Mouse (Mus musculus): Measurements from ENCODE around the gene Cmss1. TPM values are rescaled to one million over a fixed set of nuclear protein-coding genes. Genes with fewer than 3 reads are reported as not detected.

Gene Cmss1
- total RNA-seq, 2 experiments from 2014 or later = 20.1 to 22.0 TPM

GRCm38 (mm10) chr16:57433173-57433572 is 173.5 kb downstream of the Cmss1 start:
- no peak for DNase-seq (ENCODE audit: extremely low spot score in 1 of 2, low spot score in 2 of 2)
- H3K4me3 ChIP-seq = no peak overlapping the region
- H3K27ac ChIP-seq = no peak overlapping the region
- TF ChIP-seq CTCF (IDR thresholded peaks at IDR 0.05) = no peak
- intact Hi-C loops (cut with DNase I) = no loop called here

GRCm38 (mm10) chr16:57431294-57431693 is 175.4 kb downstream of the Cmss1 start:
- no peak overlapping the region for H3K4me3 ChIP-seq
- H3K27ac ChIP-seq = no peak overlapping the region
- no peak for TF ChIP-seq CTCF (IDR thresholded peaks at IDR 0.05)
- no peak for DNase-seq (ENCODE audit: extremely low spot score in 1 of 2, low spot score in 2 of 2)
- intact Hi-C loops (cut with DNase I) = no loop called here

GRCm38 (mm10) chr16:57428977-57429376 is 177.7 kb downstream of the Cmss1 start:
- intact Hi-C loops (cut with DNase I) = no loop called here
- no peak for DNase-seq (ENCODE audit: extremely low spot score in 1 of 2, low spot score in 2 of 2)
- no peak overlapping the region for H3K27ac ChIP-seq
- H3K4me3 ChIP-seq = no peak overlapping the region
- TF ChIP-seq CTCF (IDR thresholded peaks at IDR 0.05) = no peak

- H3K4me3 ChIP-seq = no peak overlapping the region
- TF ChIP-seq CTCF (IDR thresholded peaks at IDR 0.05) = no peak
- DNase-seq (ENCODE audit: extremely low spot score in 1 of 2, low spot score in 2 of 2) = no peak
- H3K27ac ChIP-seq = no peak overlapping the region
- intact Hi-C loops (cut with DNase I) = no loop called here
Observed at GRCm38 (mm10) chr16:57427516-57428285, 179.0 kb downstream of the Cmss1 start.

DNA sequence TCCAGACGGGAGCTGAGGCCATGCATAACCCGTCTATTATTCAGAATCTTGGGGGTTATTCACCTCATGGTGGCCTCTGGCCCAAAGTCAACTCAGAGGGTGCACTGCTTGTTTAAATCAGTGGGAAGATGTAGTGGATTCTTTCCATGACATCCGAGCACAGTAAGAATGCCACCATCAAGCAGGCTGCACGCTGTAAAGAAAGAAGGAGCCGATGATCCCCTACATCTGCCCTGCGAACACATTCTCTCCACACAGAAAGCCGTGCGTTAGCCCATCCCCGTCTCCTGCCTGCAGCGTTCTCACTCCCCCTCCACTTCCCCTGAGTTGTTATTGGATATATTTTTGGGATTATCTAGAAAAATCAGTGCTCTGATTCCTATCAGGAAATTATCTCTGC is 180.0 kb downstream of the Cmss1 start:
- intact Hi-C loops (cut with DNase I) = no loop called here
- H3K4me3 ChIP-seq = no peak overlapping the region
- no peak for DNase-seq (ENCODE audit: extremely low spot score in 1 of 2, low spot score in 2 of 2)
- H3K27ac ChIP-seq = no peak overlapping the region
- TF ChIP-seq CTCF (IDR thresholded peaks at IDR 0.05) = no peak

GRCm38 (mm10) chr16:57423001-57423800 is 183.5 kb downstream of the Cmss1 start:
- no peak for TF ChIP-seq CTCF (IDR thresholded peaks at IDR 0.05)
- no peak for DNase-seq (ENCODE audit: extremely low spot score in 1 of 2, low spot score in 2 of 2)

DNA sequence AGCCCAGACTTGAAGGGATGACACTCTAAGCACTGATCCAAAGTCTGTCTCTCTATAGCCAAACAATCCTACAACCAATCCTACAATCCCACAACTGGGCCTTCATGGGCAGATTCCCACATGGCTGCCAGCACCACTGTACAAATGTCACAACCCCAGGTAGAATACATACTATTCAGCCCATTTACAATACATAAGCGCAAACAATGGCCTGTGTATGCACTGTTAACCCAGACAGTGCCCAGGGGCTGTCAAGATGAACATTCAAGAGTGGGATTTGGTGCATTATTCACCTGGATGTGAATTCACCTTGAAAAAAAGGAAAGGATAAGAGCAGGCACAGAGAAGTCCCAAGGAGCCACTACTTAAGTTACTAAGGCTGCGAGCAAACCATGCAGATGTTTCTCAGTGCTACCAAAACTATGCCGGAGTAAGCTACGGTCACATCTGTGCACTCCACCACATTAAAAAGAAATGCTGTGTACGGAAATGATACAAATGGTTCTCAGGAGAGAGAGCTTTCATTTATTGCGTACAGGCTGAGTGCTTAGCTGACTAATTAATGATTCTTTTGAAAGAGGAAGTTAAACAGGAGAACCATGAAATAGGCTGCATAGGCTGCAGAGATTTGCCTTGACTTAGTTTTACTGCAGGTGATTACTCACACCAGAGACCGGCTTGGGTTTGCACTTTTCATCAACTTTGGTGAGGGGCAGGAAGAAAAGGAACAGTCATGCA is 184.8 kb downstream of the Cmss1 start:
- intact Hi-C loops (cut with DNase I) = no loop called here
- no peak for TF ChIP-seq CTCF (IDR thresholded peaks at IDR 0.05)
- no peak overlapping the region for H3K27ac ChIP-seq
- no peak overlapping the region for H3K4me3 ChIP-seq
- DNase-seq (ENCODE audit: extremely low spot score in 1 of 2, low spot score in 2 of 2) = no peak

More at GRCm38 (mm10) chr16:57423001-57423800, 183.5 kb downstream of the Cmss1 start:
- H3K4me3 ChIP-seq = no peak overlapping the region
- H3K27ac ChIP-seq = no peak overlapping the region
- intact Hi-C loops (cut with DNase I) = no loop called here

GRCm38 (mm10) chr16:57420773-57421556 is 185.7 kb downstream of the Cmss1 start:
- Histone ChIP-seq H3K4me3 (no peak overlapping the region), H3K27ac (no peak overlapping the region)
- DNase-seq (ENCODE audit: extremely low spot score in 1 of 2, low spot score in 2 of 2) = no peak
- intact Hi-C loops (cut with DNase I) = no loop called here
- TF ChIP-seq CTCF (IDR thresholded peaks at IDR 0.05) = no peak

- no peak for TF ChIP-seq CTCF (IDR thresholded peaks at IDR 0.05)
Observed at GRCm38 (mm10) chr16:57419881-57420280, 186.8 kb downstream of the Cmss1 start.

DNA sequence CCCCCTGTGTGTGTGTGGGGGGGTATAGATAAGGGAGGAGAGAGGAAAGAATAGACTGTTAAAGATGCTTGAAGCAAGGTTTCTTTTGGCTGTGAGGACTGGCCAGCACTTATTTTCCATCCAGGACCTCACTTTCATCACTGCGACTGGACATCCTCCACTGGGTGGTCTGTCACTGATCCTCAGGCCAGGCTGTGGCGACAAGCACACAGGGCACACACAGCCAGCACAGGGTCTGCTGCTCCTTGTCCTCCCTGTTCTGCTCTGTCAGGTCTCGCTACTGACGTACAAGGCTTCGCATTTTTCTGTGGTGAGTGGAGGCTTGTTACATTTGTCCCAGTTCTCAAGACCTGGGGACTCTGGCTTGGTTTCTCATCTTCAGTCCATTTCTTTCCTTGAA is 187.3 kb downstream of the Cmss1 start:
- H3K27ac ChIP-seq = no peak overlapping the region
- no peak overlapping the region for H3K4me3 ChIP-seq
- intact Hi-C loops (cut with DNase I) = no loop called here
- no peak for TF ChIP-seq CTCF (IDR thresholded peaks at IDR 0.05)
- no peak for DNase-seq (ENCODE audit: extremely low spot score in 1 of 2, low spot score in 2 of 2)

More at GRCm38 (mm10) chr16:57419881-57420280, 186.8 kb downstream of the Cmss1 start:
- no peak for DNase-seq (ENCODE audit: extremely low spot score in 1 of 2, low spot score in 2 of 2)
- intact Hi-C loops (cut with DNase I) = no loop called here
- H3K27ac ChIP-seq = no peak overlapping the region
- H3K4me3 ChIP-seq = no peak overlapping the region

DNA sequence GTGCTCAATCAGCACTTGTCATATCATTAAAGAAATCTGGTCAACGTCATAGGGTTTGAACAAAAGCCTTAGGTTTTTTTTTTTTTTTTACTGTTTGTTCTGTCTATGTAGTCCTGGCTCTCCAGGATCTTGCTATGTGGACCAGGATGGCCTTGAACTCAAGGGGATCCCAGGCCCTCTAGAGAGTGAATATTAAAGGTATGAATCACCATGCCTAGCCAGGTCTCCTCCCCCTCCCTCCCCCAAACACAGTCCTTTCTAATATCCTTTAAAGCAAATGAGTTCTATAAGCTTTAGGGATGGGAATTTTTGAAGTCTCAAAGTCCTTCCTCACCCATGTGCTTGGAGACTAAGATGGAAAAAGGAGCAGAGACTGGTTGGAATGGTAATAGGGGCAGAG is 188.7 kb downstream of the Cmss1 start:
- no peak for DNase-seq (ENCODE audit: extremely low spot score in 1 of 2, low spot score in 2 of 2)
- no peak for TF ChIP-seq CTCF (IDR thresholded peaks at IDR 0.05)
- no peak overlapping the region for H3K27ac ChIP-seq
- H3K4me3 ChIP-seq = no peak overlapping the region
- intact Hi-C loops (cut with DNase I) = no loop called here

Data from left cerebral cortex, adult 2 months (tissue).